Mouse (Mus musculus) small intestine, adult 2 months (tissue): ENCODE measurements around the gene Krtap4-2.
"Not testable (repeated sequence)": the region's sequence is repeated elsewhere in the genome, so short reads cannot be mapped to it uniquely, and the experiment has no call there.

Source experiments
- CTCF ChIP-seq: fragments of 200-500 bp; IDR thresholded peaks from 2 replicates; pipeline ENCODE4 v1.5.1; 2012; ENCODE audit warnings: low read depth, mild to moderate bottlenecking, control low read depth, inconsistent platforms, low read length, moderate library complexity, mixed read lengths; ENCODE audit not compliant: insufficient replicate concordance, insufficient read length; ENCODE audit errors: extremely low read depth
- POLR2A ChIP-seq: fragments of 200-500 bp; IDR thresholded peaks from 2 replicates; pipeline ENCODE4 v1.6.1; 2012; ENCODE audit warnings: low read depth, mild to moderate bottlenecking, control low read depth, inconsistent platforms, low read length, moderate library complexity

GRCm38 (mm10) chr11:99597742-99598141, 37.1 kb downstream of the Krtap4-2 start, which contains the start of gene Krtap9-3:
- TF ChIP-seq POLR2A, CTCF: not testable (repeated sequence)
